Mouse (Mus musculus): ENCODE measurements around the gene Cplx2. TPM values are rescaled to one million over a fixed set of nuclear protein-coding genes. Genes with fewer than 3 reads are reported as not detected.

Cplx2 gene
- total RNA-seq, 2 experiments from 2014 or later, result 8.9 to 9.8 TPM

Other genes with a start within 250 kb of the Cplx2 start
- under 1 TPM; 0.12 TPM for gene Hrh2, start 179.2 kb upstream of the Cplx2 start, total RNA-seq (2021)
- gene Thoc3, start 97.5 kb downstream of the Cplx2 start, total RNA-seq (2021), result 10 to 100 TPM; 33.3 to 34.0 TPM
- gene Simc1, start 132.4 kb downstream of the Cplx2 start, total RNA-seq (2021), result 1 to 10 TPM; 3.0 to 4.7 TPM
- gene 4833439L19Rik, start 194.1 kb downstream of the Cplx2 start, total RNA-seq (2021), result 100 to 1,000 TPM in 1 of 2 experiments, 10 to 100 TPM in 1; 99.0 to 105 TPM
- 10 to 100 TPM in 1 of 2 experiments, 1 to 10 TPM in 1; 9.6 to 11.3 TPM for gene Arl10, start 203.7 kb downstream of the Cplx2 start, total RNA-seq (2021)
- gene Nop16, start 218.7 kb downstream of the Cplx2 start, total RNA-seq (2021), result 10 to 100 TPM; 17.0 to 20.0 TPM
- 100 to 1,000 TPM; 236 to 244 TPM for gene Higd2a, start 218.9 kb downstream of the Cplx2 start, total RNA-seq (2021)
- 100 to 1,000 TPM in 1 of 2 experiments, 10 to 100 TPM in 1; 99.4 to 103 TPM for gene Cltb, start 240.0 kb downstream of the Cplx2 start, total RNA-seq (2021)